Mouse (Mus musculus) ES-Bruce4 (cell line): ENCODE results near the gene Ror2.

Experiments used
- CTCF ChIP-seq: IDR thresholded peaks from one replicate; pipeline ENCODE4 v1.8.1; 2011; ENCODE audit warnings: low read depth, low read length
- POLR2A ChIP-seq: IDR thresholded peaks from one replicate; pipeline ENCODE4 v1.8.1; 2011; ENCODE audit warnings: low read length; ENCODE audit not compliant: insufficient read depth

DNA sequence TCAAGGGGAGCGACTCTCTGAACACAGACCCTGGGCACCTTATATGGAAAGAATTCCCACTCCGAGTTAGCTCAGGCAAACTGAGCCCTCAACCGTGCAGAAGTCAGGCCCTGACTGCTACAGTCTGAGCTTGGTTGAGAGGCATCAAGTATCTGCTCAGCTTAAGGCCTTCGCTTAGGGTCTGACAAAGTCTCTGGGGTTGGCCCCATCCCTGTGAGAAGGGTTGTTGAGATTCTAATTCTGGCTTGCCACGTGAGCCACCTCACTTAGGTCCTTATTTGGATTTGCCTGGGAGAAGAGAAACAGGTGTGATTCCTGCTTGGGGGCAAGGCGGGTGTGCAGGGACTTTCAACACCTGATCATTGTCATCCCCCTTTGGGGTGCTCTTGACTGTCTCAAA, 129.6 kb downstream of the Ror2 start:
- TF ChIP-seq POLR2A (no peak), CTCF (no peak)
